Mouse (Mus musculus): ENCODE measurements around the gene Tuba8.

Gene Tuba8

GRCm38 (mm10) chr6:121226744-121227143 lies 16.2 kb downstream of the Tuba8 start:
- no peak for DNase-seq (ENCODE audit: low read depth, low spot score)

GRCm38 (mm10) chr6:121228421-121228820 lies 17.9 kb downstream of the Tuba8 start:
- no peak for DNase-seq (ENCODE audit: low read depth, low spot score)

GRCm38 (mm10) chr6:121232652-121233051 lies 22.2 kb downstream of the Tuba8 start:
- no peak for DNase-seq (ENCODE audit: low read depth, low spot score)

- DNase-seq (ENCODE audit: low read depth, low spot score) = no peak
Measured at GRCm38 (mm10) chr6:121236386-121236785, 25.9 kb downstream of the Tuba8 start.

GRCm38 (mm10) chr6:121238209-121238608 lies 27.7 kb downstream of the Tuba8 start:
- no peak for DNase-seq (ENCODE audit: low read depth, low spot score)

GRCm38 (mm10) chr6:121241780-121242179 lies 31.3 kb downstream of the Tuba8 start:
- no peak for DNase-seq (ENCODE audit: low read depth, low spot score)

- DNase-seq (ENCODE audit: low read depth, low spot score) = no peak
Measured at GRCm38 (mm10) chr6:121243161-121243560, 32.7 kb downstream of the Tuba8 start.

GRCm38 (mm10) chr6:121245127-121246036 lies 34.9 kb downstream of the Tuba8 start, which contains the start of gene Usp18:
Gene Usp18, plus strand, starts transcription at chr6:121245906.
- DNase-seq (ENCODE audit: low read depth, low spot score) = peak; percentile 60

- no peak for DNase-seq (ENCODE audit: low read depth, low spot score)
Measured at GRCm38 (mm10) chr6:121246037-121246361, 35.5 kb downstream of the Tuba8 start.

- DNase-seq (ENCODE audit: low read depth, low spot score) = no peak
Measured at GRCm38 (mm10) chr6:121250406-121250805, 39.9 kb downstream of the Tuba8 start.

- no peak for DNase-seq (ENCODE audit: low read depth, low spot score)
Measured at GRCm38 (mm10) chr6:121251256-121251655, 40.8 kb downstream of the Tuba8 start.

- DNase-seq (ENCODE audit: low read depth, low spot score) = peak; percentile 54
Measured at GRCm38 (mm10) chr6:121260548-121260947, 50.1 kb downstream of the Tuba8 start.

GRCm38 (mm10) chr6:121261233-121261632 lies 50.7 kb downstream of the Tuba8 start:
- DNase-seq (ENCODE audit: low read depth, low spot score) = no peak

GRCm38 (mm10) chr6:121262004-121262403 lies 51.5 kb downstream of the Tuba8 start:
- DNase-seq (ENCODE audit: low read depth, low spot score) = no peak

- DNase-seq (ENCODE audit: low read depth, low spot score) = no peak
Measured at GRCm38 (mm10) chr6:121262496-121262895, 52.0 kb downstream of the Tuba8 start.

GRCm38 (mm10) chr6:121270156-121270555 lies 59.7 kb downstream of the Tuba8 start:
- no peak for DNase-seq (ENCODE audit: low read depth, low spot score)

- no peak for DNase-seq (ENCODE audit: low read depth, low spot score)
Measured at GRCm38 (mm10) chr6:121271707-121272074, 61.2 kb downstream of the Tuba8 start.

GRCm38 (mm10) chr6:121272075-121272800 lies 61.7 kb downstream of the Tuba8 start:
- DNase-seq (ENCODE audit: low read depth, low spot score) = peak; percentile 68

GRCm38 (mm10) chr6:121274356-121274755 lies 63.9 kb downstream of the Tuba8 start:
- DNase-seq (ENCODE audit: low read depth, low spot score) = peak; percentile 17

Measured in retina, postnatal 7 days (tissue).